Mouse (Mus musculus) liver, postnatal 0 days (tissue): ENCODE data around the gene Zfand6. TPM values are rescaled to one million over a fixed set of nuclear protein-coding genes. Genes with fewer than 3 reads are reported as not detected.

Source experiments
- ATAC-seq: fragments of 200-750 bp; cut with Nextera tagmentation; 2 replicates; pipeline ENCODE4 v1.8.0; 2017; ENCODE audit warnings: mild to moderate bottlenecking, moderate library complexity
- DNase-seq: peaks from one replicate; pipeline ENCODE4 v3.0.0-alpha.2; 2016
- H3K27ac ChIP-seq: fragments of 300-500 bp; sonication (generic); 2 replicates; pipeline ENCODE4 v1.5.1; 2014; ENCODE audit warnings: antibody characterized with exemption, moderate library complexity, mild to moderate bottlenecking, low read depth
- H3K27me3 ChIP-seq: fragments of 300-500 bp; sonication (generic); 2 replicates; pipeline ENCODE4 v1.6.1; 2014; ENCODE audit warnings: low read length, control low read depth, mixed read lengths; ENCODE audit not compliant: insufficient read depth
- H3K36me3 ChIP-seq: fragments of 300-500 bp; sonication (generic); replicated peaks from 2 replicates; pipeline ENCODE4 v1.6.1; 2014; ENCODE audit warnings: mild to moderate bottlenecking, control low read depth, low read length, moderate library complexity, mixed read lengths; ENCODE audit not compliant: insufficient read depth
- H3K4me1 ChIP-seq: fragments of 300-500 bp; sonication (generic); 2 replicates; pipeline ENCODE4 v1.6.1; 2014; ENCODE audit warnings: antibody characterized with exemption, mild to moderate bottlenecking, control low read depth; ENCODE audit not compliant: insufficient read depth
- H3K4me2 ChIP-seq: fragments of 300-500 bp; sonication (generic); 2 replicates; pipeline ENCODE4 v1.6.1; 2014; ENCODE audit warnings: low read depth, mild to moderate bottlenecking, low read length, moderate library complexity, mixed read lengths
- H3K4me3 ChIP-seq: fragments of 300-500 bp; sonication (generic); 2 replicates; pipeline ENCODE4 v1.5.1; 2014; ENCODE audit warnings: low read depth, low read length
- H3K9ac ChIP-seq: fragments of 300-500 bp; sonication (generic); replicated peaks from 2 replicates; pipeline ENCODE4 v1.6.1; 2014; ENCODE audit warnings: mild to moderate bottlenecking, moderate library complexity
- H3K9me3 ChIP-seq: fragments of 300-500 bp; sonication (generic); 2 replicates; pipeline ENCODE4 v1.6.1; 2016; ENCODE audit warnings: mild to moderate bottlenecking, control low read depth, low read length, mixed read lengths
- CTCF ChIP-seq: sonication (generic); IDR thresholded peaks from 2 replicates; pipeline ENCODE4 v1.5.1; 2016; ENCODE audit warnings: antibody characterized with exemption, low read depth
- EP300 ChIP-seq: IDR thresholded peaks from 2 replicates; pipeline ENCODE4 v1.6.1; 2016; ENCODE audit warnings: antibody characterized with exemption, low read depth, mild to moderate bottlenecking
- WGBS: fragments of 180-500 bp; shearing (Covaris S2); extraction: QIAGEN DNeasy Blood & Tissue Kit; methylation state at CpG from one replicate; pipeline ENCODE4 v1.1.7; 2014; ENCODE audit not compliant: insufficient replicate concordance; 5-methylcytosine and 5-hydroxymethylcytosine counted together
- polyA plus RNA-seq: library from polyadenylated mRNA; unstranded; fragments of >200 nt; fragmentation: Nextera tagmentation; extraction: Ambion mirVana; gene quantifications from 2 replicates; pipeline ENCODE4 v1.2.1, GENCODE M21; 2015

Gene Zfand6
- polyA plus RNA-seq, result 160 and 165 TPM in 2 replicates

DNA sequence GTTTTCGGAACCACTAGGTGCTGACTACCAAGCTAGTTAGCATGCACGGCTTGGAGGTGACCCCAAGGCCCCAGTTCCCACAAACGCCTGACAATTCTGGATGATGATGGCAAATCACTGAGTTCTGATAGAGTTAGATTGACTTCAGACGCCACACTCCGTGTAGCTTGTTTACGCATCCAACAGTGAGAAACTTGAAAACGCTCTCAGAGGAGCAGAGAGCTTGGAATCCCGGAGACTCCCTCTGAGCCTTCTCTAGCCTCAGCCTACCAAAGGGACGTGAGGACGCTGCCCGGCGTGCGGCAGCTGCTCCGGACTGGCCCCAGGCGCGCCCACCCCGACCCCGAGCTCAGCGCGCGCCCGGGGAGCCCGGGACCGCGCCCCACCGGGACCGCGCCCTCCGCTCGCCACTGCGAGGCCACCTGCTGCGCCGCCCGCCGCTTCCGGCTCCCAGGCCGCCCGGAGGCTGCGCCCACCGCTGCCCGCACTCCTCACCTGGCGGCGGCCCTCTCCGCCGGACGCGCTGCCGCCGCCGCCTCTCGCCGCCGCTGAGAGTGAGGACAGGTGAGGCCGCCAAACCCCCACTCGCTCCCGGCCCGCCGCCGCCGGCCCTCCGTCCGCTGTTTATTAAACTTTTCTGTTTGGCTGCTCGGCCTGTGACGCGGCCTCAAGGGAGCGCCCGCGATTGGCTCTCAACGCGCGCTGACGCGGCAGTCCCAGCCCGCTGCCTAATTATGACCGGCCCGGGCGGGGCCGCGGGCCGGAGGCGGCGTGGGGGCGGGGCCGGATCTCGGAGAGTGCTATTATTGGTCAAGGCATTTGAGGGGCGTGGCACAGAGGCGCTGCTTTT, at the start of gene Zfand6:
Gene Zfand6 (minus strand): TSS at position 709 of the 850 bp plus-strand sequence.
- TF ChIP-seq CTCF (no peak), EP300 (no peak)

DNA sequence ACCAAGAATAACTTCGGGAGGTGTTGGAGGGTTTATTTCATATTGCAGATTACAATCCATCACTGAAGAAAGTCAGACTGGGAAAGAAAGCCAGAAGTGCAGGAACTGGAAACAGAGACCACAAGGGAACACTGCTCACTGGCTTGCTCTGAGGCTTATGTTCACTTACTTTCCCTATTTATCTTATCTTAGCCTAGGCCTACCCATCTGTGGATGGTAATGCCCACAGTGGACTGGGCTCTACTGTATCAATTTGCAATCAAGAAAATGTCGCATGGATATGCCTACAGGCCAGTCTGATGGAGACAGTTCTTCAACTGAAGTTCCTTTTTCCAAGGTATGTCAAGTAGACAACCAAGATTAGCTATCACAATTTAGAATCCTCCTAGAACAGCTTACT, 47.0 kb upstream of the Zfand6 start:
- Histone ChIP-seq H3K4me2 (no peak overlapping the region), H3K4me3 (no peak overlapping the region), H3K36me3 (no peaks in the 10 kb centered on the region), H3K9ac (no peak overlapping the region), H3K27me3 (no peaks in the 10 kb centered on the region), H3K27ac (no peak overlapping the region), H3K4me1 (no peaks in the 10 kb centered on the region), H3K9me3 (no peaks in the 10 kb centered on the region)
- 72% methylated on average over 2 of the region's 2 CpGs for WGBS
- no peak for TF ChIP-seq EP300
- no peak for TF ChIP-seq CTCF
- DNase-seq, result no peak
- ATAC-seq, result no peak

More for the DNA sequence above, at the start of gene Zfand6:
- H3K4me1 ChIP-seq, result peaks cover 44% of the 10 kb centered on the region
- ATAC-seq (peak; percentile 96), DNase-seq (peak; percentile 99)
- no peaks in the 10 kb centered on the region for H3K9me3 ChIP-seq
- no peaks in the 10 kb centered on the region for H3K36me3 ChIP-seq
- H3K27me3 ChIP-seq, result no peaks in the 10 kb centered on the region
- H3K4me2 ChIP-seq, result peak within 1 kb of the TSS; percentile 81
- H3K4me3 ChIP-seq, result peak within 1 kb of the TSS; percentile 92
- H3K27ac ChIP-seq, result peak within 1 kb of the TSS; percentile 99
- under 1% methylated on average over 71 of the region's 87 CpGs for WGBS
- peak within 1 kb of the TSS; percentile 96 for H3K9ac ChIP-seq

DNA sequence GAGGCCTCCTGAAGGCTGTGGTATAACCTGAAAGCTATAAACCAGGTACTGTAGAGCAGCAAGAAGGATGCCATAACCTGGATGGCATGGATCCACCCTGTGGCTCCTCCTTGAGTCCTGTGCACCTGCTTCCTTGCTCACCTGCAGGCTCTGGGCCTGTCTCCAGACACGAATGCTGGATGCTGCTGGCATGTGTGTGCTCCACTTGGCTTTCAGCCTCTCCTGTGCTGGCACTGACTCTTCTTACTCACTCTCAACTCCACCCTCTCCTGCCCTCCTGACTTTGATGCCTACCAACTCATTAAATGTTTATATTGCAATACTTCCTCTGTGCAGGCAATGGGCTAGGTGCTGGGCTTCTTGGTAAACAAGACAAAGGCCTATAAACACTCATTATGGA, 43.3 kb upstream of the Zfand6 start:
- ATAC-seq (no peak), DNase-seq (no peak)
- no peaks in the 10 kb centered on the region for H3K27me3 ChIP-seq
- H3K4me1 ChIP-seq, result no peaks in the 10 kb centered on the region
- TF ChIP-seq EP300, result no peak
- no peak for TF ChIP-seq CTCF
- no peaks in the 10 kb centered on the region for H3K9me3 ChIP-seq
- WGBS, result 35% methylated on average over 1 of the region's 1 CpGs
- H3K4me2 ChIP-seq, result no peak overlapping the region
- H3K27ac ChIP-seq, result no peak overlapping the region
- H3K36me3 ChIP-seq, result no peaks in the 10 kb centered on the region
- no peak overlapping the region for H3K4me3 ChIP-seq
- H3K9ac ChIP-seq, result no peak overlapping the region

DNA sequence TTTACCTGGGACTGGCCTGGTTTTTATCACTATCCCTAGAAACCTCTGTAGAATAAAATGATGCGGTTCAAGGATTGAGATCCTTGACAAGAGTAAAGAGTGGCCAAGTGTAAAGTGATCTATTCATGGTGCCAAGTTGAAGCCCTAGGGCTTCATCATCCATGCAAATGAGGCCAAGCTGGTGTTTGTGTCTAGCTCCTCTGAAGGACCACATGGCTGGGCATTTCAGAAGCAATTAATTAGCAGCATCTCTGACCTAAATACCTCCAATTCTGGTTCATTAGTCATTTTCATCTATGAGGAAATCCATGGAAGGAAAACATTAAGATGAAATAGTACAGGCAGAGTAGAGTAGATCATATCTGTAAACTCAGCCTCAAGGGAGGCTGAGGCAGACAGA, 42.3 kb upstream of the Zfand6 start:
- WGBS, result 86% methylated on average over 1 of the region's 1 CpGs
- no peak for TF ChIP-seq EP300
- no peak for TF ChIP-seq CTCF
- Histone ChIP-seq H3K9me3 (no peaks in the 10 kb centered on the region), H3K36me3 (no peaks in the 10 kb centered on the region), H3K4me2 (no peak overlapping the region), H3K27me3 (no peaks in the 10 kb centered on the region), H3K9ac (no peak overlapping the region), H3K27ac (no peak overlapping the region), H3K4me3 (no peak overlapping the region), H3K4me1 (no peaks in the 10 kb centered on the region)
- DNase-seq, result no peak
- no peak for ATAC-seq

DNA sequence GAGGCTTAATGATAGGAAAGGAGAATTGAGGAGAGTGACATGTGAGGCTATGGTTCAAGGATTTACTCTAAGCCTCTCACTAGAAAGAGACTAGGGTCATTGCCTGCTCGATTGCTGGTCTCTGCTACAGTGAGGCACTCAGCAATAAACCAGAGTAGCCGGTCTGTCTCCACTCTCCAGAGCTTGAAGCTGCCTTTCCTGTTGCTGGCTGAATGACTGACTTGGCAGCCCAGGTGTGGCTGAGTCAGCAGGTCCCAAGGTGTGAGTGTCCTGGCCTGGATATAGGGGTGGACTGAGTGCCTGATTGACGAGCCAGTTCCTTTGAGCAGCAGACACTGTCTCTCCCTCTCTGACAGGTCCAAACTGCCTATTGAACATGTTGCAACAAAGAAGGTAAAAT, 41.3 kb upstream of the Zfand6 start:
- WGBS, result 66% methylated on average over 3 of the region's 3 CpGs
- Histone ChIP-seq H3K9me3 (no peaks in the 10 kb centered on the region), H3K4me1 (no peaks in the 10 kb centered on the region), H3K4me2 (no peak overlapping the region), H3K9ac (no peak overlapping the region), H3K27me3 (no peaks in the 10 kb centered on the region), H3K36me3 (no peaks in the 10 kb centered on the region), H3K27ac (no peak overlapping the region), H3K4me3 (no peak overlapping the region)
- TF ChIP-seq EP300 (no peak), CTCF (no peak)
- DNase-seq, result no peak
- no peak for ATAC-seq

DNA sequence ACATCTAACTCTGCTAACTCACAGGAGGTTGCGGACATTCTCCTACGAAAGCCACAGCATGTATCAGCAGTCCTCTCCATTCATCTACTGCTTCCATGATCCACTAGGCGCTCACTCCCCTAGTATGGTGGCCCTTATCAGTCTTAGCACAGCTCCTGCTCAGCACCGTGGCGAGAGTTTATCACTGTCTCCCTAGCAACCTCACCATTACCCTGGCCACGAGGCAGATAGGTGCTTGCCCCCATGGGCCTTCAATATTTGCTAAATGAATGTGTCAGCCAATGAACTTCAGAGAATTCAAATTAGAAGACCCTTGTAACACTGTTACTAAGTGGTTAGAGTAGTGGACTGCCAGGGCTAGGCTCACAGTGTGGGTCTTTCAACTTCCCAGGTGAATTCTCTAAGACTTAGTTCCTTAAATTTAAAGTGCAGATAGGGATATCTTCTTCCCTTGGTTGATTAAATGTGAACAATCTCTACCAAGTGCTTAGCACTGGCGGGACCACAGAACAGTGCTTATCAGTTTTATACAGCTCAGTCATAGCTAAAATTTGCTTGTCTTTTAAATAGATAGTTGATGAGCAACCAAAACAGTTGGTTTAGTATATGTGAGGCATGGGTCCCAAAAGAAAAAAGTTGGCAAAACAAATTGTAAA, 33.2 kb upstream of the Zfand6 start:
- peak overlapping the region; percentile 85 for H3K27ac ChIP-seq
- H3K4me3 ChIP-seq, result no peak overlapping the region
- ATAC-seq (peak; percentile 100), DNase-seq (peak; percentile 69)
- H3K9ac ChIP-seq, result no peak overlapping the region
- H3K36me3 ChIP-seq, result no peaks in the 10 kb centered on the region
- H3K4me2 ChIP-seq, result peak overlapping the region; percentile 58
- H3K27me3 ChIP-seq, result no peaks in the 10 kb centered on the region
- peaks cover 13% of the 10 kb centered on the region for H3K4me1 ChIP-seq
- WGBS, result 30% methylated on average over 7 of the region's 7 CpGs
- no peaks in the 10 kb centered on the region for H3K9me3 ChIP-seq
- TF ChIP-seq CTCF (peak; percentile 29; the same call in 1 of the 2 replicates), EP300 (peak; percentile 92)
